Mouse (Mus musculus): ENCODE data around the gene Dao.

The Dao gene

DNA sequence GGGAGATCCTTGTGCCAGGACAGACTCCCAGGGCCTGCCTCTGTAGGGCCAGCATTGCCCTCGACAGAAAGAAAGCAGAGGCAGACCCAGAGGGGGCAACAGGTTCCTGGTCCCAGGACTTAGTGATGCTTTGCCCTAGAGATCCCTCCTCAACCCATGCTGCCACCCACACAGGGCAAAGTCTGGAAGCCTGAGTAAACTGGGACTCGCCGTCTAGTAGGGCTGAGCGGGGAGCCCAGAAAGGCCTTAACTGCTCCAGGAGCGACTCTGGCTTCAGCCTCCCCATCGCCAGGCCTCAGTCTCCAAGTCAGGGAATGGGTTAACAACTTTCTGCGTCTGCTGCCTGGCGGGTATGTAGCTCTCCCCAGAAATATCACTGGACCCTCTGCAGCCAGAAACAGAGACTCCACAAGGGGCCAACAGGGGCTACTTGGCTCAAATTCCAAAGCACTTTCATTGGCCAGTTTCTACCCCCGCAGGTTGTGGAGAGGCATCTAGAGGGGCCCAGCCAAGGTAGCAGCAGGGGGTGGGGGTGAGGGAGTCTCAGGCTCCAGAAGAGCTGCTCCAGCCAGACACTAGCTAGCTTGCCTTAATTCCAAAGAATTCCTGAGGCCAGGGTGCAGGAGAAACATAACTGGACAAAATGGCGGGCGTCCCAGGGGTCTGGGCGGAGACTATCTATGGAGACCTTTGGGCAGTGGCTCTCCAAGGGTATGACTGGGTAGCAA lies 23.9 kb downstream of the Dao start:
- no peak for DNase-seq (ENCODE audit: low spot score in 2 of 2)

DNA sequence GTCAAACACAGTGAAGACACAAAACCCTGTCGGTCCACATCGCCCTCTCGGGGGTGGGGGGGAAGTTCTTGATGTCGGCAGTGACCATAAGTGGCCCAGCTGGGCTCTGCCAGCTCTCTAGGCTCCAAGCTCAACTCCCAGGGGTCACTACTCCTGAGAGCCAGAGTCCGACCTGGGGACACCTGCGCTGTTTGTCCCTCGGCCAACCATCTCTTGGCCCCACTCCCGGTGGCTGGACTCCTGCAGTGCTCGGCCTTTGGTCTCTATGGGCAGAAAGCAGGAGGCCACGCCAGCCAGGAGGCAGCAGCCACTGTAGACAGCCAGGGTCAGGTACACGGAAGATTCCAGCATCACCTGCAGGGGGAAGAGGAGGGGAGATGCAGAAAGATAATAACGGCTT lies 24.6 kb downstream of the Dao start:
- DNase-seq (ENCODE audit: low spot score in 2 of 2): no peak

DNA sequence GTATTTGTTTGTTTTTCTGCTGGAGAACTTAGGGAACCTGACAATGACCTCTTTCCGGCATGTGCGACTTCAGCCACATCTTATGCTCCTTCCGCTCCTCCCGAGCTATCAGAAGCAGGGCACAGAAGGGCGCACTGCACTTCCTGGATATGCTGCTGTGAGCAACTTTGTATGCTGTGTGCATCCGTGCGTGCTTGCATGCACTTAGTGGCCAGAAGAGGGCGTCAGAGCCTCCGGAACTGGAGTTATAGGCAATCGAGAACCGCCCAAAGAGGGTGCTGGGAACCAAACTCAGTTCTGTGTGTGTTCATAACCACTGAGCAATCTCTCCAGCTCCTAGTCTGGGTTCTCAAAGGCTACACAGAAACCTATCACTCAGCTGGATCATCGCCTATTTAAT lies 27.1 kb downstream of the Dao start:
- DNase-seq (ENCODE audit: low spot score in 2 of 2): no peak

DNA sequence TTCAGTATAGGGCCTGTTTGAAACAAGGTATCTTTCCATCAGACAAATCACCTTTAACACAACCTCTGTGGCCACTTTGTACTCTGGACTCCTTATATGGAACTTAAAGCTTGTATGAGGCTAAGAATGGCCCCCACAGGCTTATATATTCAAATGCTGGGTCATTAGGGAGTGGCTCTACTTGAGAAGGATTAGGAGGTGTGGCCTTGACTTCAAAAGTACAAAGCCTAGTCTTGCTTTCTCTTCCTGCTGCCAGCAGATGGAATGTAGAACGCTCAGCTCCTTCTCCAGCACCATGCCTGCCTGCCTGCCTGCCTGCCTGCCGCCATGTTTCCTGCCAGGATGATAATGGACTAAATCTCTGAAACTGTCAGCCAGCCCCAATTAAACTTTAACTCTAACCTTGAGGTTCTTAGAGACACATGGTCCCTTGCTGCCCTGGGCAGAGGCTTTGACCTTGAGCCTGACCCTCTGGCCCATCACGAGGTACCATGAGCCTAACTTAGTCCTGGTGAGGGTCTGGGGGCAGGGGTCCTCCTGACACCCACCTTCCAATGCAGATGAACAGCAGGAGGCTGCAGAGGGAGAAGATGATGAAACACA lies 28.8 kb downstream of the Dao start:
- no peak for DNase-seq (ENCODE audit: low spot score in 2 of 2)

DNA sequence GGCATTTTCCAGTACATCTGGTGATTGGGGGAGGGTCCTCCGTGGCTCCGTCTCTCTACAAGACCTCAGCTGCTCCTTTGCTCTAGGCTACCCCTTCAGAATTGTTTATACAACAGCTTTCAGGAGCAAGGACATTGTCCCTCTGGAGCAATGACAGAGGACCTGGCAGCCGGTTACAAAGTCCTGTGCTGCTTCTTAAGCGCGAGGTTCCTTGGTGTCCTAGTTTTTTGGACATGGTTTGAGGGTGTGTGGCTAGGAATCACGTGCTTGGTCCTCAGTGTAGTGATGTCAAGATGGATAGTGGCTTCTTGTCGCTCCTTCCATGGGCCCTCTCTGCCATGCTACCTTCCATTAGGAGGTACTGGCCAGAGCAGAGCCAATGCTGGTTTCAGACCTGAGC lies 30.9 kb downstream of the Dao start:
- no peak for DNase-seq (ENCODE audit: low spot score in 2 of 2)

DNA sequence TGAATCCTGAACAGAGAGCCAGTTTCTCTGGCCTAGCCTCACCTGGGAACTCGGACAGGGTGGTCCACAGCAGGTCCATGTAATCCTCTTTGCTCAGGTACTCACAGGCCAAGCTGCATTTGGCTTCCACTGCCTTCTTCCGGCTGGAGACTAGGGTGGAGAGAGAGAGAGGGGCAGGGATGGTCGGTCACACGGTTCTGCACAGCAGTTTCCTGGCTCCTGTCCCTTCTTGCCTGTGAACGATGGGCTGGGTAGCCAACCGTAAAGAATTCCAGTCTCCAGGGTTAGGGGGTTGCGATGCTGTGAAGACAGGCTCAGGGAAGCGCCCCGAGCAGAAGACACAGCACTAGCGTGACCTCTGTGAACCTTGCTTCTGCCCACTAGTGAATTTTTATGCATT lies 31.6 kb downstream of the Dao start:
- no peak for DNase-seq (ENCODE audit: low spot score in 2 of 2)

DNA sequence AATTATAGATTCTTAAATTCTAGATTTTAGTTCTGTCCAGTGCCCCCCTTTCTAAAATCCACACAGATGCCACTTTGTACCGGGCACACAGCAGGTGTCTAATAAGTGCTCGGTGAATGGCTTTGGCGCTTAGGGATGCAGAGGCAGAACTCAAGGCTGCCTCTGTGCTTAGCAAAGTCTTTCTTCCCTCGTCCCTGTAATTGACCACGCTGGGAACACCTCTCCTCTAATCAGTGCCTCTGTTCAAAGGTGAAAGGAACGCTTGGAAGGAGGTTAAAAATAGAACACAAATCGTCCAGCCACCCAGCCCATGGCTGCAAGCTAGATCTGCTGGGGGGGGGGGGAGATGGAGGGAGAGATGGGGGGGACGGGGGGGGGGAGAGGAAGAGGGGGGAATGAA lies 37.0 kb downstream of the Dao start:
- no peak for DNase-seq (ENCODE audit: low spot score in 2 of 2)

DNA sequence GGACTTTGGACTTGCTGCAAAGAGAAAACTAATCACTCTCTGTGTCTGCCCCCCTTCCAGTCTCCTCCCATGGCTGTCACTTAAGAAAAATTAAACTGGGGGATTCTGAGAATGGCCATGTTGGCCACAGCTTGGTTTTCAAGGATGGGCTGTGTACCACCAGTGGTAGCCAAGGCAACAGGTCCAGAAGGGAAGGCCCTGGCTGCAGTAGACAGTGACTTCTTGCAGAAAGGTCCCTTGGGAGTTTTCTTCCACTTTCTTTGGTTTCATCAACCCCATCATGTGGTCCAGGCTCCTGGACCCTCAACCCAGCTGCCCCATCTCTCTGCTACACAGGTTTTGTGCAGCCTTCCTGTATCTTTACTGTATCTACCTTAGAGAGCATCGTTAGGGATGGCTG lies 37.4 kb downstream of the Dao start:
- no peak for DNase-seq (ENCODE audit: low spot score in 2 of 2)

DNA sequence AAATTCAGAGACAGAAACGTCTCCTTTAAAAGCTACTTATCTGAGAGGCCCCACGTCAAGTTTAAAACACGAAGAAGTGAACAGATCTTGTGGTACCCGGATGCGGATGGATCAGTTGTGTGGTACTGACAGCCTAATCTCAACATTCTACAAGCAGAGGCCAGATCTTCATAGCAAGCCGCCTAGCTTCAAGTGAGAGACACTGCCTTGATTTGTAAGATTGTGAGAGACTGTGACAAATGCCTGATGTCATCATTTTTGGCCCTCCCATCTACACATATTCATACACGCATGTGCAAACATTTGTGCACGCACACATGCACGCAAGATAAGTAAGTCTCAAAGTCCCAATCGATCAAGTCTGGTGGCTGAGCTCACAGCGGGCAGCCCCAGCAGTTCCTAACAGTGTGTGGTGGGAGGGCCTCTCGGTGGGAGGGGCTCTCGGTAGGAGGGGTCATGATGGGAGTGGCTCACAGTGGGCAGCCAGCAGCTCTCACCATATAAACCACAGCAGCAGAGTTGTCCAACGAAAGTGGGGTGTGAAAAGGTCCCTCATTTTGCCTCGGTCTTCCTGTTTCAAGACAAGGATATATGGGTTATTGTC lies 37.9 kb downstream of the Dao start:
- DNase-seq (ENCODE audit: low spot score in 2 of 2): no peak

DNA sequence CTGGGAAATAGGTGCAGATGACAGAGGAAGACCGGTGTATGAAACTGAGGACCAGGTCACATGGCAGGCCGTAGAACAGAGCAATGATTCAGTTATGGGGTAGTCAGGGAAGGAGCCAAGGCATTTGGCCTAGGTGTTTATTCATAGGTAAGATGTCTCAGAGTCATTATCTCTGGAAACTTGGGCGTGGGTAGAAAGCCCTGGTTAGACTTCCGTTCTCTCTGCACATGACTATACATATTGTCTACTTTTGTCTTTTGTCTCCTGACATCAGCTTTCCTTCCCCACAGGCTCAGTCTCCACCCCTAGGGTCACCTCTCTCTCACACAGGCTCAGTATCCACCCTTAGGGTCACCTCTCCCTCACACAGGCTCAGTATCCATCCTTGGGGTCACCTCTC lies 40.3 kb downstream of the Dao start:
- DNase-seq (ENCODE audit: low spot score in 2 of 2): no peak

DNA sequence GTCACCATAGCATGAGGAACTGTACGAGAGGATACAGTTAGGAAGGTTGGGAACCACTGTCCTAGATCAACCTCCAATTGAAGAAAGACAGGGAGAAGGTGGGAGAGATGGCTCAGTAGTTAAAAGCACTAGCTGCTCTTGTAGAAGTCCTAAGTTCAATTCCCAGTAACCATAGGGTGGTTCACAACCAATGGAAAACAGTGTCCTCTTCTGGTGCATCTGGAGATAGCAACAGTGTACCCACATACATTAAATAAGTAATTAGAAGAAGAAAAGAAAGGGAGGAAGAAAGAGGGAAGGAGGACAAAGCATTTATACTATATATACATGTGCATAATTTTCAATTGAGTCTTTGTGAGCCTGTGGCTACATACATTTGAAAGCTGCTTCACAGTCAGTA lies 41.6 kb downstream of the Dao start:
- DNase-seq (ENCODE audit: low spot score in 2 of 2): no peak

DNA sequence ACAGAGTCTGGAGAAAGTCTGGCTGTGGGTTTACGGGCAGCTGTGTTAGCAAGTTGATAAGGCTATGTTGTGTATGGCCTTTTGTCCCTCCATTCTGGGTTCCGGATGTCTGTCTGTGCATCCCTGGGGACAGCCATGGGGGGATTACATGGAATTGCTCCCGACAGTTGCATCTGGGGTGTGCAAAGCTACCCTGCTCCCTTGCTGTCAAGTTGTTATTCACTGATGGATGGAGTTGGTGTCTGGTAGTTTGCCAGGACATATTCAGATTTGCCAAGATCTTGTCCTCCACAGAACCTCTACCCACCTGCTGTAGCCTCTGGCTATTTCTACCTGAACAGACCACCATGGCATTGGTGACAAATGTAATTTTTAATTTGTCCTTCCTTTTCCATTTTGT lies 42.6 kb downstream of the Dao start:
- DNase-seq (ENCODE audit: low spot score in 2 of 2): no peak

DNA sequence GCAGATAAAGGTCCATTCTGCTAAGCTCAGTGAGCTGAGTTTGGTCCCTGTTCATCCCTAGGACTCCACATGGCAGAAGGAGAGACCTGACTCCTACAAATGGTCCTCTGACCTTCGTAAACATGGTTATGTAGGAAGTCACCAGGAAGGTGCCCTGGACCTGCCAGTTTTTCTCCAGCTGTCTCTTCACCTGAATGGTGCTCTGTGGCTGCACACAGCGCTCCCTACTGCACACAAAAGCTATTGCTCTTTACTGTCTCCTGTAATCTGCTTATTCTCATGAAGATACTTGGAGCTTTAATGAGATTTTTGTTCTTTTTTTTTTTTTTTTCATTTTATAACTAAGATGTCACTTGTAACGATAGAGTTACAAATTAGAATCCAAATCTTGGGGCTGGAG lies 43.1 kb downstream of the Dao start:
- DNase-seq (ENCODE audit: low spot score in 2 of 2): no peak

DNA sequence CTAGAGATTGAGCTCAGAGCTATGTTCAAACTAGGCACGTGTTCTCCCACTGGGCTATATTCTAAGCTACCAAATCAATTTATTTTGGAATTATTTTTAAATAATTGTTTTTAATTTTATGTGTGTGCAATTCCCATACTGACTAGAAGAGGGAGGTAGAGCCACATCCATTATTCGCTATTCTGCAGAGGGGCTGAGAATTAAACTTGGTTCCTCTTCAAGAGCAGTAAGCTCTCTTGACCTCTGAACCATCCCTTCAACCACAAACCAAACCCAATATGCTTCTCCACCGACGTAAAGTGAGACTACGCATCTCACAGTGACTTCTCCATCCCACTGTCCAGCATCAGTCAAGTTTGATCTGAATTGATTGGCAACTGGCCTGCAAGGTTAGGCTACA lies 43.7 kb downstream of the Dao start:
- no peak for DNase-seq (ENCODE audit: low spot score in 2 of 2)

DNA sequence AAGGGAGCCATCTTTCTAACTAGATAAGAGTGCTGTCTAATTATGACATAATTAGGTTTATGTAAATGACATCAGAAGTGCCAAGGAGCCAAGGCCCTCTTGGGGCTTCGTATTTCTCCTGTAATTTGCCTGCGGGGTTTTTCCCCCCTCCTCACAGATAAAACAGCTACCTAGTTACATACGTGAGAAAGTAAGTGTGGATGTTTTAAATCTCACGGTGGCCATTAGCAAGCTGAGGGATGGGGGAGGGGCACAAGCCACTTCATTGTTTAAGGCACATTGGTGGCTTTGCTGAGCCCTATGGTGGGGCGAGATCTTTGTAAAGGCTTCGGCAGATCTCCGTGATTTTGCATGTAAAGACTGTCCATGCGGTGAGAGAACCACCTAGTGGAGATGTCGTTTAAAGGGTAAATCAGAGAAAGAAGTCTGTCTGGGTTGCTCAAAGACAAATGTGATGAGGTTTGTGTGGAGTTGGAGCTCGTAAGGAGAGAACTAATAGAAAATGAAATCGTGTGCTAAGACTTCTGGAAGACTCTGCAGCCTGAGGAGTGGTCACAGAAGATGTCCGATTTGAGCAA lies 45.3 kb downstream of the Dao start:
- DNase-seq (ENCODE audit: low spot score in 2 of 2): no peak

DNA sequence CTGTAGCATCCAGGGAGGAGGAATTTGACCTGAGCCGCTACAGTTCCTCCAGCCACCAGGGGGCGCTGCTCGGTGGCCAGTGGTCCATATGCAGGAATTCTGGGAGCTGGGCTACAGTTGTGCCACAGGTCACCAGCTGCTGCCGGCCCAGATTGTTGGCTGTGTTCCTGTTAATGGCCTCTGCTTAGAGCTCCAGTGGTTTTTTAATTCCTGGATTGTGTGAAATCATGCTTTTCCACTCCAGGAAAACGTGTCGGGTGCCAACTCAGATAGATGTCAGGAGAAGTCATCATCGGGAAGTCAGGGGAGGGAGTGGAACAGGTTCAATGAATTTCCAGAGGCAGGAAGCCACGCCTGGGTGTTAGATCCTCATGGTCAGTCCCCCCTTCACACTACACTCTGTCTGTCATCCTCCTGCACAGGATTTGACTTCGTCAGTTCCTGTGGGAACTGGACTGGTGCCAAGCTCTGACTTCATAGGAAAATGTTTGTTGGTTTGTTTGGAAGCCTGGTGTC lies 48.8 kb downstream of the Dao start:
- DNase-seq (ENCODE audit: low spot score in 2 of 2): peak; percentile 37 to 41

DNA sequence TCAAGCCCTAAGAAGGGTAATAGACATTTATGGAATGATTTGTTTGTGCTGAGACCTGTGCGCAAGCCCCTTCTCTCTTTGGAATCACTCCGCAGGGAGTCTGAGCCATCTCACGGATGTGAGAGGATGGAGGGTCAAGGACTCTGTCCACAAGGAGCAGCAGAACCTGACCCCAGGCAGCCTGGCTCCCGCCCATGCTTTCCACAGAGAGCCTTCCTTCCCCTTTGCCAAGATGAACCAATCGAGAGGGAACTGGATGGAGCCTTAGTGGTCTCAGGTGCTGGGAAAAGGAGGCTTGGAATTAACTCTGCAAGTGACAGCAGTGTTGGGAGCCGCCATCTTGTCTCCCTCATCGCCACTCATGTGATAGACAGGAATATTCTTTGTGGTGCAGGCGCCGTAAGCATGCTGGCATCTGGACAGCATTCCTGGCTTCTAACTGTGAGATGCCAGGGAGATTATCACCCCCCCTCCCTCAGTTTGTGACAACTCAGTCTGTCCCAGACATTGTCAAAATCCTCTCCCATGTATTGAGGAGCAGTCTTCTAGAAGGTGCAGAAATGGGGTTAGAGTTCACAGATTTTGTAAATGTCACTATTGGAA lies 53.7 kb downstream of the Dao start:
- DNase-seq (ENCODE audit: low spot score in 2 of 2): no peak

DNA sequence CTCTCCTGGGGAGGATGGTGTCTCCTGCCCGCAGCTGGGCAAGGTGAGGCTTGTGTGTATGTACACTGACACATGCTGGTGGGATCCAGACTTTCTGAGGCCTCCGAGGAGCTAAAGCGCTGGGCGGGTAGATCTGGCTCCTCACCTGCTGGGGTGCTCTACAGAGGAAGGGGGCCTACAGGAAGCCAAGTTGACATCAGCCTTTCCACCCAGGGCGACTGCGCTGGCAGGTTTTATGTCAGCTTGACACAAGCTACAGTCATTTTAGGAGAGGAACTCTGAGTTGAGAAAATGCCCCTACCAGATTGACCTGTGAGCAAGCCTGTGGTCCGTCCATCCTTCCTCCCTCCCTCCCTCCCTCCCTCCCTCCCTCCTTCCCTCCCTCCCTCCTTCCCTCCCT lies 58.2 kb downstream of the Dao start:
- DNase-seq (ENCODE audit: low spot score in 2 of 2): no peak

DNA sequence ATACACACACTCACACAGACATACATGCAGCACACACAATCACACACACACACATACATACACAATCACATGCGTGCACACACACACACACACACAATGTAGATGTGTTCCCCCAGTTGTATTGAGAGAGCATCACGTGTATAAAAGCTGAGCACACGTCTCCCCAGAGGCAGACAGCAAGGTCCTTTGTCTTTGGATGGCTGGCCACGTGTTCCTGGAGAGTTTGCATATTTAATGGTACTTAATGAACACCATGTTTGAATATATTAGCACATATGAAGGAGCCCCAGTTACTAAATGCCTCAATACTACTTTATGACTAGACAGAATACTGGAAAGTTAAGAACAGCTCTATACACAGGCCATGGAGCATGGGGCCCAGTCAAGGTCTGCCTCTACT lies 60.5 kb downstream of the Dao start:
- DNase-seq (ENCODE audit: low spot score in 2 of 2): no peak

DNA sequence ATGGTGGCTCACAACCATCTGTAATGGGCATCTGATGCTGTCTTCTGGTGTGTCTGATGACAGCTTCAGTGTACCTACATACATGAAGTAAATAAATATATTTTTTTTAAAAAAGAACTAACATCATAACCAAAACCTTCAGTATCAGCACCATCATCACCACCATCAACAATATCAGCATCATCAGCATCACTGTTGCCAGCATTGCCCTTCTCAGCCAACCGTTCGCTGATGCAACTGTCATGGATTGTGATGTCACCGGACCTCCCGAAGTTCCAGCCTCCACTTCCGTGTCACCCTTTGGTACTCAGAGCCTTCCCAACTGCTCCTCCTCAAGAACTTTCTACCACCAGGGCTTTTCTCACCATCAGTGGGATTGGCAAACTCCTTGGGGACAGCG lies 61.7 kb downstream of the Dao start, which contains the start of gene Usp30:
Usp30 (plus strand) TSS at position 301 of the 400 bp plus-strand sequence.
- DNase-seq (ENCODE audit: low spot score in 2 of 2): no peak

DNA sequence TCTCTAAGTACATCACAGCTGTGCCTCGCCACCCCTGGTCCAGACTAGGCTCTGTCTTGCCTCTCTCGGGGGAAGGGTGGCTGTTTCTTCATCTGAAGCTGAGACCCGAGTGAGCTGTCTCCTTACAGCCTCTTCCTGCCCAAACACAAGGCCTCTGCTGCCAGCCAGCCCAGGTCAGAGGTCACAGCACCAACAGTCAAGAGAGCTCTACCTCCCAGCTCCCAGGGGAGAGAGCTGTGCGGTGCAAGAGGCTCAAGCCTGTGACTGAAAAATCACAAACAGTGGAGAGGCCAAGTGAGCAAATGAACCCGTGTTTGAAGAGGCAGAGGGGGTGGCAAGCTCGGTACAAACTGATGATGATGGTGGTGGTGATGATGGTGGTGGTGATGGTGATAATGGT lies 63.1 kb downstream of the Dao start:
- DNase-seq (ENCODE audit: low spot score in 2 of 2): no peak

DNA sequence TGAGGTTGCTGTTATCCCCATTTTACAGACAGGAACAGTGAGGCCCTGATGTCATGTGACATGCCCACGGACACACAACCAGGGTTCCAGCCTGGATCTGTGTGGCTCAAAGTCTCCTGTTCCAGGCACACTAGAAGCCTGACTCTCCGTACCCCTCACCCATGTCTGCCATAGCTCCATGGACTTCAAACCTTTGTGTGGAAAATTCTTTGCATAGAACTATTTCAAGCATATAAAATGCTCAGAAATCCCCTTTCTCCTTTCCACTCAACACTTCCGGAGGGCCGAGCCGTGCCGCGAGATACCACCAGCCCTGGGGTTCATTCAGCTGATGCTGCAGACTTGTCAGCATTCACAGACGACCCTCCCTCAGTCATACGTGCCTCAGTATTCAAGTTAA lies 64.0 kb downstream of the Dao start:
- no peak for DNase-seq (ENCODE audit: low spot score in 2 of 2)

DNA sequence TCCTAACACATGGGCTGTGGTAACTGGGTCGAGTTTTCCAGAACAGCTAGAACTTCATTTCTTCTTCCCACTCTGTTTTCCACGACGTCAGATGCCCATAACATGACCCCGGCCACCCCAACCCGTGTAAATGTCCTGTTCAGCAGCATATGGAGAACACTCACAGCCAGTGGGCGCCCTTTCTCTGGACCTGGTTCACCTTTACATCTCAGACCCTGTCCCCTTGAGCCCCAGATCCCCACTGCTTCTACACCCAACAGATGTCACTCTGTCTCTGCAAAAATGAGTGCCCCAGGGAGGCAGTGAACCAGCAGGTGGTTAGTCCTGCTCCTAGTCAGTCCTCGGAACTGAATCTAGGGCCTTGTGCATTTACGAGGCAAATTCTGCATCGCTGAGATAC lies 64.5 kb downstream of the Dao start:
- DNase-seq (ENCODE audit: low spot score in 2 of 2): no peak

All from frontal cortex, postnatal 36 days (tissue).